Mouse (Mus musculus) urinary bladder, postnatal 25 days (tissue): ENCODE measurements around the gene Epb41l1.

Experiments used
- DNase-seq: peaks from one replicate; pipeline ENCODE4 v3.0.0; 2022; ENCODE audit warnings: low spot score

Epb41l1 gene

GRCm38 (mm10) chr2:156538817-156539555 lies 118.3 kb downstream of the Epb41l1 start:
- no peak for DNase-seq

- no peak for DNase-seq
These were observed 120.3 kb downstream of the Epb41l1 start for GRCm38 (mm10) chr2:156540991-156541390.

- no peak for DNase-seq
These were observed 121.7 kb downstream of the Epb41l1 start for GRCm38 (mm10) chr2:156542410-156542809.

- DNase-seq = no peak
These were observed 123.1 kb downstream of the Epb41l1 start for GRCm38 (mm10) chr2:156543804-156544203.

GRCm38 (mm10) chr2:156547123-156547891 lies 126.6 kb downstream of the Epb41l1 start, which contains the start of gene Aar2:
Gene Aar2, plus strand, starts transcription at chr2:156547584.
- peak; percentile 79 for DNase-seq

- no peak for DNase-seq
These were observed 131.7 kb downstream of the Epb41l1 start for GRCm38 (mm10) chr2:156552421-156552820.

GRCm38 (mm10) chr2:156561808-156562207 lies 141.1 kb downstream of the Epb41l1 start:
- DNase-seq = no peak

GRCm38 (mm10) chr2:156563557-156563956 lies 142.8 kb downstream of the Epb41l1 start:
- DNase-seq = no peak

- DNase-seq = no peak
These were observed 145.8 kb downstream of the Epb41l1 start for GRCm38 (mm10) chr2:156566512-156566911.

GRCm38 (mm10) chr2:156568647-156569046 lies 147.9 kb downstream of the Epb41l1 start:
- DNase-seq = no peak

GRCm38 (mm10) chr2:156569261-156569660 lies 148.6 kb downstream of the Epb41l1 start:
- DNase-seq = no peak

GRCm38 (mm10) chr2:156571521-156571920 lies 150.8 kb downstream of the Epb41l1 start:
- DNase-seq = no peak

- no peak for DNase-seq
These were observed 156.3 kb downstream of the Epb41l1 start for GRCm38 (mm10) chr2:156576850-156577587.

GRCm38 (mm10) chr2:156580507-156580906 lies 159.8 kb downstream of the Epb41l1 start:
- DNase-seq = no peak

- no peak for DNase-seq
These were observed 160.5 kb downstream of the Epb41l1 start for GRCm38 (mm10) chr2:156581244-156581643.

GRCm38 (mm10) chr2:156582887-156583286 lies 162.2 kb downstream of the Epb41l1 start:
- DNase-seq = no peak

GRCm38 (mm10) chr2:156584154-156584796 lies 163.6 kb downstream of the Epb41l1 start:
- DNase-seq = no peak

GRCm38 (mm10) chr2:156584797-156585471 lies 164.2 kb downstream of the Epb41l1 start:
- DNase-seq = no peak

GRCm38 (mm10) chr2:156589481-156589880 lies 168.8 kb downstream of the Epb41l1 start:
- DNase-seq = no peak
